In the genomic region with DNA sequence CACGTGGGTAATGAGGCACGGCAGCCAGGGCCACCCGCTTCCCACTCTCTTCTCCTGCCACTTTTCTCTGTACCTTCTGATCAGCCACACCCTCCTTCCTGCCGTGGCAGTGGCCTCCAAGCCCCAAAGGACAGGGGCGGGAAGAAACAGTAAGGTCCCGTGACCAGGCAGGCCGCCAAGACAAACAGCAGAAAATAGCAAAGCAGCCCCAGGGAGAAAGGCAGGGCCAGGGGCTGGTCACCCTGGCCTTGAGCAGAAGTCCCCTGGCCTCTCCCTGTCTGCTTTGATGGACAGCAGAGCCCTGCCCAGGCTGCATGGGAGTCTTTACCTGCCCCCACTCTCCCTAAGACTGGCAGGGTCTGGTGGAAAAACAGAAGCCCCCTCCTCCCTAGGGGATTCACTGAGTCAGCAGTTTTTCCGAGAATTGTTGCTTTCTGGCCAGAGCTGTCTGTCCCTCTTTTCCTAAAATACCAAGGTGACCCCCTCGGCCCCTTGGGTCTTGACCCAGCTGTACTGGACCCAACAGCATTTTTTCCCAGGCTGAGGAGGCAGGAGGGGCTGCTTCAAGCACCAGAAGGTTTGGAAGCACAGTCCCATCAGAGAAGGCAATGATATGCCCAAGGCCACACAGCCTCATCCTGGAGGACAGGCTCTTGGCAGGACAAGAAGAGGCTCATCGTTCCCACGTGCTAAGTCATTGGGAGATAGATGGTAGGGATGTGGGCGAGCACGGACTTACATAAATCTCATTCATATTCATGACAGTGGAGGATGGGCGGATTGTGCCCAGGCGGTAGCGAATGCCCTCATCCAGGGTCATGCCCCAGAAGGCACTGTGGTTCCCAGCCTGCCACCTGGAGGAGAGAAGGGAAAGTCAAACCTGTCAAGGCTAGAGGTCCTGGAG, we compare ENCODE assay signal across 8 mouse cellular contexts. TPM values are rescaled to one million over a fixed set of nuclear protein-coding genes. Genes with fewer than 3 reads are reported as not detected.
DNase-seq lines count a peak whose midpoint lies in the region; ATAC-seq and TF ChIP-seq lines count a peak whose summit lies in the region.

No protein-coding gene starts in this region.

- no peak for ATAC-seq in forebrain, embryonic 15.5 days (replicated peaks)
- no peak for ATAC-seq in forebrain, postnatal 0 days
- ATAC-seq in liver, postnatal 0 days, result peak; percentile 42

- no peak overlapping the region for H3K27ac ChIP-seq in forebrain, embryonic 15.5 days (replicated peaks)
- no peak overlapping the region for H3K27ac ChIP-seq in forebrain, postnatal 0 days (ENCODE audit: low read depth, low read length)
- no peak overlapping the region; the same call in 1 of the 2 replicates for H3K27ac ChIP-seq in liver, postnatal 0 days (ENCODE audit: low read depth)

- no peak for TF ChIP-seq EP300 in liver, postnatal 0 days (IDR thresholded peaks at IDR 0.05; ENCODE audit: low read depth)

- H3K9me3 ChIP-seq in forebrain, embryonic 15.5 days, result no peaks in the 10 kb centered on the region
- H3K9me3 ChIP-seq in forebrain, postnatal 0 days (ENCODE audit: low read length), result no peaks in the 10 kb centered on the region
- H3K9me3 ChIP-seq in liver, postnatal 0 days (ENCODE audit: low read length), result no peaks in the 10 kb centered on the region

- TF ChIP-seq CTCF in forebrain, postnatal 0 days (IDR thresholded peaks at IDR 0.05; ENCODE audit: low read depth), result no peak
- TF ChIP-seq CTCF in liver, postnatal 0 days (IDR thresholded peaks at IDR 0.05; ENCODE audit: low read depth), result no peak

- H3K9ac ChIP-seq in forebrain, embryonic 15.5 days (replicated peaks), result no peak overlapping the region
- H3K9ac ChIP-seq in forebrain, postnatal 0 days, result no peak overlapping the region
- no peak overlapping the region for H3K9ac ChIP-seq in liver, postnatal 0 days (replicated peaks)

- H3K4me1 ChIP-seq in forebrain, embryonic 15.5 days, result peaks cover 12% of the 10 kb centered on the region
- no peaks in the 10 kb centered on the region for H3K4me1 ChIP-seq in forebrain, postnatal 0 days (ENCODE audit: insufficient read depth)
- H3K4me1 ChIP-seq in liver, postnatal 0 days (ENCODE audit: insufficient read depth), result peaks cover 19% of the 10 kb centered on the region

- no peak overlapping the region for H3K4me3 ChIP-seq in forebrain, embryonic 15.5 days
- no peak overlapping the region for H3K4me3 ChIP-seq in forebrain, postnatal 0 days (ENCODE audit: low read depth, low read length)
- H3K4me3 ChIP-seq in liver, postnatal 0 days (ENCODE audit: low read depth, low read length), result no peak overlapping the region

- peaks cover 10% of the 10 kb centered on the region; the same call in 1 of the 2 replicates for H3K27me3 ChIP-seq in forebrain, embryonic 15.5 days
- 0 out of 2 replicates have a peak, but pooled peaks cover 6% of the 10 kb centered on the region for H3K27me3 ChIP-seq in forebrain, postnatal 0 days (ENCODE audit: insufficient read depth, low read length)
- peaks cover 3% of the 10 kb centered on the region for H3K27me3 ChIP-seq in liver, postnatal 0 days (ENCODE audit: insufficient read depth, low read length)

- no peak for DNase-seq in forebrain, postnatal 0 days
- DNase-seq in adrenal gland, postnatal 14 days, result peak; percentile 96
- peak; percentile 92 to 95 for DNase-seq in heart, adult 9 months (ENCODE audit: low spot score in 2 of 2)
- DNase-seq in kidney, adult 11 months, result peak; percentile 94
- peak; percentile 72 for DNase-seq in liver, postnatal 0 days
- DNase-seq in ovary, postnatal 14 days (ENCODE audit: low spot score), result peak; percentile 77
- no peak for DNase-seq in B cell, adult 2 months

- 39% methylated on average over 16 of the region's 16 CpGs for WGBS in forebrain, embryonic 15.5 days
- 38% methylated on average over 16 of the region's 16 CpGs for WGBS in forebrain, postnatal 0 days
- WGBS in liver, postnatal 0 days (ENCODE audit: insufficient replicate concordance), result 41% methylated on average over 16 of the region's 16 CpGs

- H3K4me2 ChIP-seq in forebrain, embryonic 15.5 days (replicated peaks), result 0 out of 2 replicates have a peak overlapping the region, but pooled peaks have one; percentile 9
- no peak overlapping the region for H3K4me2 ChIP-seq in forebrain, postnatal 0 days (ENCODE audit: low read depth)
- peak overlapping the region; percentile 15 for H3K4me2 ChIP-seq in liver, postnatal 0 days (ENCODE audit: low read depth, low read length)

- H3K36me3 ChIP-seq in forebrain, embryonic 15.5 days, result no peaks in the 10 kb centered on the region
- no peaks in the 10 kb centered on the region for H3K36me3 ChIP-seq in forebrain, postnatal 0 days (ENCODE audit: insufficient read depth)
- H3K36me3 ChIP-seq in liver, postnatal 0 days (replicated peaks; ENCODE audit: insufficient read depth, low read length), result peaks cover 7% of the 10 kb centered on the region

RNA-seq across cellular contexts. Expression of gene Tinagl1, which starts 6.4 kb away (rescaled TPM):
- polyA plus RNA-seq in forebrain, embryonic 15.5 days (2015; fragmentation: Nextera tagmentation; extraction: Ambion mirVana), result 3.7 and 5.6 TPM in 2 replicates
- total RNA-seq in forebrain, postnatal 0 days (2014; rRNA removed), result 3.5 and 6.7 TPM in 2 replicates
- 3.5 and 4.5 TPM in 2 replicates for polyA plus RNA-seq in forebrain, postnatal 0 days (2015; fragmentation: Nextera tagmentation; extraction: Ambion mirVana)
- total RNA-seq in adrenal gland, postnatal 14 days (2021), result 131 and 156 TPM in 2 replicates
- 22.6 and 22.9 TPM in 2 replicates for polyA plus RNA-seq in liver, postnatal 0 days (2015; fragmentation: Nextera tagmentation; extraction: Ambion mirVana)

RNA-seq across cellular contexts. Expression of gene Hcrtr1, which starts 29.4 kb away (rescaled TPM):
- 0.27 and 0.38 TPM in 2 replicates for polyA plus RNA-seq in forebrain, embryonic 15.5 days (2015; fragmentation: Nextera tagmentation; extraction: Ambion mirVana)
- 2.4 and 5.0 TPM in 2 replicates for total RNA-seq in forebrain, postnatal 0 days (2014; rRNA removed)
- 1.6 and 2.5 TPM in 2 replicates for polyA plus RNA-seq in forebrain, postnatal 0 days (2015; fragmentation: Nextera tagmentation; extraction: Ambion mirVana)
- total RNA-seq in adrenal gland, postnatal 14 days (2021), result 0.48 and 0.90 TPM in 2 replicates
- not detected in 2 replicates for polyA plus RNA-seq in liver, postnatal 0 days (2015; fragmentation: Nextera tagmentation; extraction: Ambion mirVana)

RNA-seq across cellular contexts. Expression of gene Gm853, which starts 53.7 kb away (rescaled TPM):
- 0.15 and 0.34 TPM in 2 replicates for polyA plus RNA-seq in forebrain, embryonic 15.5 days (2015; fragmentation: Nextera tagmentation; extraction: Ambion mirVana)
- total RNA-seq in forebrain, postnatal 0 days (2014; rRNA removed), result 0.08 TPM in 1 of 2 replicates, not detected in the other
- polyA plus RNA-seq in forebrain, postnatal 0 days (2015; fragmentation: Nextera tagmentation; extraction: Ambion mirVana), result 0.08 and 0.28 TPM in 2 replicates
- total RNA-seq in adrenal gland, postnatal 14 days (2021), result not detected in 2 replicates
- not detected in 2 replicates for polyA plus RNA-seq in liver, postnatal 0 days (2015; fragmentation: Nextera tagmentation; extraction: Ambion mirVana)

Comparison
In these comparisons a context has a peak if more than half of its experiments do, and no peak if none do; other contexts are left out.
1. DNase-seq: peak in adrenal gland, postnatal 14 days (single experiment), heart, adult 9 months (2 of 2), kidney, adult 11 months (single experiment), liver, postnatal 0 days (single experiment) and ovary, postnatal 14 days (single experiment); none in forebrain, postnatal 0 days (single experiment) and B cell, adult 2 months (0 of 2).